In the genomic region with DNA sequence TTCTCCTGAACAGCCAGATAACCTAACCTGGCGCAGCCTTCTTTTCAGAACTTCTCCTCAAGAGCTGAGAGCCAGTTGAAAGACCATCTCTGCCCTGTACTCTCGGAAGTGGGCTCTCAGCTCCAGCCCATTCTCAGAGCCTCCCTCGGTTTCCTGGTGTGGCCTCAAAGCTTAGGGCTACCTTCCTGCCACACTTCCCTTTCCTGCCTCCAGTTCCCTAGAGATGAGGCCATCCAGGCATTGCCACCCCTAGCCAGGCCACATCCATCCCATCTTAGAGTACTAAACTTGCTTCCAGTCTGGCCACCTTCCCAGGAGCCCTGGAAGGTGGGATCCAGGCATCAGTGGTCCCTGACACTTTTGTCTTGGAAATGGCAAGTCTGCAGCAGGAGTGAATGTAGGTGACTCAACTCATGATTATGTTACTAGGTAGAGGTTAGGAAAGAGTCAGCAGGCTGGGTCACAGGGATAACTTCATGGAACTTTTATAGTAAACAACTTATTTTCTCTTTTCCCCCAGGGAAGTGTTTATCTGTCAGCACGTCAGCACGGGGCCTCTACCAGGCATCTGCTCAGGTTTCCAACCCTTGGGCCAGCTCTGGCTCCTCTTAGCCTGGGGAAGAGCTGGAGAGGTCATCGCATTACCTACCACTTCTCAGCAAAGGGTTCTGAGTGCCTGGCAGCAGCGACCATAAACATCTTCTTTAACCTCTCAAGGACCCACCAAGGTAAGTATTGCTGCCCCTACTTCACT, we compare ENCODE assay signal across 8 mouse cellular contexts. TPM values are rescaled to one million over a fixed set of nuclear protein-coding genes. Genes with fewer than 3 reads are reported as not detected.
DNase-seq lines count a peak whose midpoint lies in the region; ATAC-seq lines count a peak whose summit lies in the region.

No protein-coding gene starts in this region.

- H3K9ac ChIP-seq in intestine, embryonic 15.5 days, result peak overlapping the region; percentile 61
- H3K9ac ChIP-seq in midbrain, embryonic 14.5 days (replicated peaks; ENCODE audit: low read length), result no peak overlapping the region; the same call in 1 of the 2 replicates

- H3K27me3 ChIP-seq in forebrain, embryonic 10.5 days (ENCODE audit: poor library complexity, severe bottlenecking), result peaks cover 39% of the 10 kb centered on the region
- H3K27me3 ChIP-seq in intestine, embryonic 15.5 days (replicated peaks), result 0 out of 2 replicates have a peak, but pooled peaks cover 5% of the 10 kb centered on the region
- H3K27me3 ChIP-seq in midbrain, embryonic 14.5 days (ENCODE audit: control insufficient read depth, insufficient read depth, low read length), result peaks cover 15% of the 10 kb centered on the region; the same call in 1 of the 2 replicates

- peak overlapping the region; percentile 54 for H3K4me3 ChIP-seq in forebrain, embryonic 10.5 days
- peak overlapping the region; percentile 59 for H3K4me3 ChIP-seq in intestine, embryonic 15.5 days (replicated peaks)
- peak overlapping the region; percentile 36; the same call in 1 of the 2 replicates for H3K4me3 ChIP-seq in midbrain, embryonic 14.5 days (replicated peaks; ENCODE audit: low read depth, low read length)

- 46% methylated on average over 7 of the region's 7 CpGs for WGBS in forebrain, embryonic 10.5 days
- WGBS in intestine, embryonic 15.5 days, result 50% methylated on average over 7 of the region's 7 CpGs
- 42% methylated on average over 7 of the region's 7 CpGs for WGBS in midbrain, embryonic 14.5 days

- peak overlapping the region; percentile 71 for H3K27ac ChIP-seq in forebrain, embryonic 10.5 days
- peak overlapping the region; percentile 33; the same call in 1 of the 2 replicates for H3K27ac ChIP-seq in intestine, embryonic 15.5 days
- no peak overlapping the region for H3K27ac ChIP-seq in midbrain, embryonic 14.5 days (replicated peaks; ENCODE audit: low read depth, low read length)

- H3K4me2 ChIP-seq in intestine, embryonic 15.5 days (replicated peaks), result peak overlapping the region; percentile 86
- peak overlapping the region; percentile 57 for H3K4me2 ChIP-seq in midbrain, embryonic 14.5 days (ENCODE audit: low read length)

- H3K9me3 ChIP-seq in forebrain, embryonic 10.5 days, result no peaks in the 10 kb centered on the region
- no peaks in the 10 kb centered on the region for H3K9me3 ChIP-seq in intestine, embryonic 15.5 days
- H3K9me3 ChIP-seq in midbrain, embryonic 14.5 days (ENCODE audit: control insufficient read depth, low read length), result no peaks in the 10 kb centered on the region

- peak; percentile 39 for DNase-seq in spleen, adult 12 weeks (ENCODE audit: low spot score)
- no peak for DNase-seq in spleen, adult 18-20 months
- no peak for DNase-seq in forebrain, embryonic 10.5 days (ENCODE audit: extremely low spot score, low spot score)
- no peak for DNase-seq in midbrain, embryonic 14.5 days
- no peak for DNase-seq in layer of hippocampus, postnatal 14 days (ENCODE audit: low spot score in 2 of 2)
- DNase-seq in frontal cortex, postnatal 14 days (ENCODE audit: low spot score in 2 of 2), result no peak
- DNase-seq in spleen, postnatal 36 days (ENCODE audit: low spot score in 2 of 2), result no peak

- peaks cover 9% of the 10 kb centered on the region for H3K4me1 ChIP-seq in forebrain, embryonic 10.5 days
- 0 out of 2 replicates have a peak, but pooled peaks cover 6% of the 10 kb centered on the region for H3K4me1 ChIP-seq in intestine, embryonic 15.5 days (replicated peaks)
- 0 out of 2 replicates have a peak, but pooled peaks cover 5% of the 10 kb centered on the region for H3K4me1 ChIP-seq in midbrain, embryonic 14.5 days (ENCODE audit: control insufficient read depth, insufficient read depth, low read length)

- peak; percentile 21; the same call in 1 of the 2 replicates for ATAC-seq in intestine, embryonic 15.5 days
- ATAC-seq in midbrain, embryonic 14.5 days (ENCODE audit: low FRiP score, low TSS enrichment), result no peak

- H3K36me3 ChIP-seq in forebrain, embryonic 10.5 days (replicated peaks), result no peaks in the 10 kb centered on the region
- H3K36me3 ChIP-seq in intestine, embryonic 15.5 days, result no peaks in the 10 kb centered on the region
- H3K36me3 ChIP-seq in midbrain, embryonic 14.5 days (ENCODE audit: control insufficient read depth, insufficient read depth, low read length), result no peaks in the 10 kb centered on the region

RNA-seq across cellular contexts. Expression of gene Vamp5, which starts 0.7 kb away (rescaled TPM):
- polyA plus RNA-seq in forebrain, embryonic 10.5 days (2016; fragmentation: Nextera tagmentation; extraction: Ambion mirVana), result 12.6 and 13.0 TPM in 2 replicates
- 19.2 and 19.4 TPM in 2 replicates for polyA plus RNA-seq in intestine, embryonic 15.5 days (2015; fragmentation: Nextera tagmentation; extraction: Ambion mirVana)
- 3.2 and 15.2 TPM in 2 replicates for polyA plus RNA-seq in midbrain, embryonic 14.5 days (2014; fragmentation: Nextera tagmentation; extraction: Ambion mirVana)
- 1 to 10 TPM; 3.7 to 4.2 TPM for total RNA-seq in layer of hippocampus, postnatal 14 days (2021)

RNA-seq across cellular contexts. Expression of gene Vamp8, which starts 10.9 kb away (rescaled TPM):
- 35.9 and 40.5 TPM in 2 replicates for polyA plus RNA-seq in forebrain, embryonic 10.5 days (2016; fragmentation: Nextera tagmentation; extraction: Ambion mirVana)
- polyA plus RNA-seq in intestine, embryonic 15.5 days (2015; fragmentation: Nextera tagmentation; extraction: Ambion mirVana), result 193 and 229 TPM in 2 replicates
- 7.2 and 16.9 TPM in 2 replicates for polyA plus RNA-seq in midbrain, embryonic 14.5 days (2014; fragmentation: Nextera tagmentation; extraction: Ambion mirVana)
- 10 to 100 TPM; 11.4 to 15.3 TPM for total RNA-seq in layer of hippocampus, postnatal 14 days (2021)

RNA-seq across cellular contexts. Expression of gene Rnf181, which starts 12.8 kb away (rescaled TPM):
- 108 and 111 TPM in 2 replicates for polyA plus RNA-seq in forebrain, embryonic 10.5 days (2016; fragmentation: Nextera tagmentation; extraction: Ambion mirVana)
- polyA plus RNA-seq in intestine, embryonic 15.5 days (2015; fragmentation: Nextera tagmentation; extraction: Ambion mirVana), result 122 and 133 TPM in 2 replicates
- 116 and 122 TPM in 2 replicates for polyA plus RNA-seq in midbrain, embryonic 14.5 days (2014; fragmentation: Nextera tagmentation; extraction: Ambion mirVana)
- total RNA-seq in layer of hippocampus, postnatal 14 days (2021), result 10 to 100 TPM; 78.0 to 85.6 TPM

RNA-seq across cellular contexts. Expression of gene Tmem150a, which starts 24.3 kb away (rescaled TPM):
- 5.6 and 5.8 TPM in 2 replicates for polyA plus RNA-seq in forebrain, embryonic 10.5 days (2016; fragmentation: Nextera tagmentation; extraction: Ambion mirVana)
- 11.3 and 14.4 TPM in 2 replicates for polyA plus RNA-seq in intestine, embryonic 15.5 days (2015; fragmentation: Nextera tagmentation; extraction: Ambion mirVana)
- polyA plus RNA-seq in midbrain, embryonic 14.5 days (2014; fragmentation: Nextera tagmentation; extraction: Ambion mirVana), result 9.8 and 17.1 TPM in 2 replicates
- 10 to 100 TPM; 12.6 to 13.7 TPM for total RNA-seq in layer of hippocampus, postnatal 14 days (2021)

RNA-seq across cellular contexts. Expression of gene 0610030E20Rik, which starts 32.4 kb away (rescaled TPM):
- 28.7 and 29.8 TPM in 2 replicates for polyA plus RNA-seq in forebrain, embryonic 10.5 days (2016; fragmentation: Nextera tagmentation; extraction: Ambion mirVana)
- 25.9 and 26.1 TPM in 2 replicates for polyA plus RNA-seq in intestine, embryonic 15.5 days (2015; fragmentation: Nextera tagmentation; extraction: Ambion mirVana)
- polyA plus RNA-seq in midbrain, embryonic 14.5 days (2014; fragmentation: Nextera tagmentation; extraction: Ambion mirVana), result 14.6 and 16.0 TPM in 2 replicates
- total RNA-seq in layer of hippocampus, postnatal 14 days (2021), result 10 to 100 TPM; 13.8 to 16.0 TPM
